Mouse (Mus musculus) liver, embryonic 18 days (tissue): ENCODE results near the gene Eif2s3y. TPM values are rescaled to one million over a fixed set of nuclear protein-coding genes. Genes with fewer than 3 reads are reported as not detected.

Experiments
- polyA plus RNA-seq: library from polyadenylated mRNA; depleted of rRNA; stranded (reverse); fragments of >200 nt; gene quantifications from 2 replicates; pipeline ENCODE4 v1.2.3, GENCODE M21; 2012; rRNA removed

The Eif2s3y gene
- 0.01 and 29.5 TPM in 2 replicates for polyA plus RNA-seq

GRCm38 (mm10) chrY:1009882-1010751, at the start of gene Eif2s3y:
Gene Eif2s3y (plus strand): TSS chrY:1010543.

Other genes with a start within 250 kb of the Eif2s3y start
- gene Zfy1, start 213.1 kb upstream of the Eif2s3y start, polyA plus RNA-seq = 0.01 TPM in 1 of 2 replicates, not detected in the other
- not detected in 2 replicates for gene Uba1y, start 191.9 kb upstream of the Eif2s3y start, polyA plus RNA-seq
- gene Kdm5d, start 112.8 kb upstream of the Eif2s3y start, polyA plus RNA-seq = 6.3 TPM in 1 of 2 replicates, not detected in the other
- gene Uty, start 235.2 kb downstream of the Eif2s3y start, polyA plus RNA-seq = 0.01 and 4.8 TPM in 2 replicates